Comparison of ENCODE assay signal across 8 mouse cellular contexts in genomic region chr6:119449060-119449499, GRCm38 (mm10). TPM values are rescaled to one million over a fixed set of nuclear protein-coding genes. Genes with fewer than 3 reads are reported as not detected.
DNase-seq lines count a peak whose midpoint lies in the region; ATAC-seq and TF ChIP-seq lines count a peak whose summit lies in the region.

No protein-coding gene starts in this region.

- H3K27ac ChIP-seq in forebrain, embryonic 11.5 days (ENCODE audit: low read depth, low read length), result no peak overlapping the region
- H3K27ac ChIP-seq in hindbrain, embryonic 14.5 days, result no peak overlapping the region
- H3K27ac ChIP-seq in liver, adult 2 months (replicated peaks; ENCODE audit: insufficient read depth, low read depth, low read length), result no peak overlapping the region

- peak; percentile 37; the same call in 1 of the 2 replicates for ATAC-seq in forebrain, embryonic 11.5 days (replicated peaks; ENCODE audit: low FRiP score)
- ATAC-seq in hindbrain, embryonic 14.5 days (ENCODE audit: low FRiP score), result no peak

- peak overlapping the region; percentile 49 for H3K4me2 ChIP-seq in forebrain, embryonic 11.5 days (ENCODE audit: low read depth, low read length, severe bottlenecking)
- peak overlapping the region; percentile 55 for H3K4me2 ChIP-seq in hindbrain, embryonic 14.5 days (replicated peaks)
- peak overlapping the region; percentile 48 for H3K4me2 ChIP-seq in myocyte (ENCODE audit: low read depth)

- no peaks in the 10 kb centered on the region for H3K9me3 ChIP-seq in forebrain, embryonic 11.5 days (ENCODE audit: control insufficient read depth, low read length)
- no peaks in the 10 kb centered on the region for H3K9me3 ChIP-seq in hindbrain, embryonic 14.5 days (ENCODE audit: control insufficient read depth, low read length)

- peak overlapping the region; percentile 17 for H3K4me3 ChIP-seq in forebrain, embryonic 11.5 days (ENCODE audit: low read depth, low read length)
- H3K4me3 ChIP-seq in hindbrain, embryonic 14.5 days (replicated peaks; ENCODE audit: low read length), result peak overlapping the region; percentile 21
- peak overlapping the region; percentile 28 for H3K4me3 ChIP-seq in liver, adult 2 months (ENCODE audit: insufficient read depth, low read depth, low read length)
- H3K4me3 ChIP-seq in myocyte, result no peak overlapping the region

- 2% methylated on average over 22 of the region's 23 CpGs for WGBS in forebrain, embryonic 11.5 days
- WGBS in hindbrain, embryonic 14.5 days, result 5% methylated on average over 23 of the region's 23 CpGs
- 7% methylated on average over 21 of the region's 23 CpGs for WGBS in liver, adult 2 months

- H3K4me1 ChIP-seq in forebrain, embryonic 11.5 days (replicated peaks; ENCODE audit: control insufficient read depth, insufficient read depth, low read length), result peaks cover 13% of the 10 kb centered on the region
- peaks cover 32% of the 10 kb centered on the region for H3K4me1 ChIP-seq in hindbrain, embryonic 14.5 days (replicated peaks; ENCODE audit: control insufficient read depth, insufficient read depth, low read length)
- peaks cover 9% of the 10 kb centered on the region for H3K4me1 ChIP-seq in liver, adult 2 months (ENCODE audit: control insufficient read depth, insufficient read depth, low read length)

- no peak for TF ChIP-seq POLR2A in liver, adult 2 months (IDR thresholded peaks at IDR 0.05; ENCODE audit: extremely low read depth, insufficient read depth, low read length)
- TF ChIP-seq POLR2A in myocyte (IDR thresholded peaks at IDR 0.05; ENCODE audit: insufficient read length, low read depth), result no peak

- TF ChIP-seq CTCF in liver, adult 2 months (IDR thresholded peaks at IDR 0.05; ENCODE audit: low read depth, low read length), result peak; percentile 69

- H3K9ac ChIP-seq in forebrain, embryonic 11.5 days (ENCODE audit: low read length), result peak overlapping the region; percentile 51
- peak overlapping the region; percentile 24; the same call in 1 of the 2 replicates for H3K9ac ChIP-seq in hindbrain, embryonic 14.5 days
- peak overlapping the region; percentile 12 for H3K9ac ChIP-seq in liver, adult 2 months (ENCODE audit: low read depth, low read length)

- no peaks in the 10 kb centered on the region for H3K79me2 ChIP-seq in liver, adult 2 months (ENCODE audit: control insufficient read depth, insufficient read depth, low read length)
- H3K79me2 ChIP-seq in myocyte (ENCODE audit: control insufficient read depth, insufficient read depth), result no peaks in the 10 kb centered on the region

- no peak overlapping the region for H3ac ChIP-seq in myocyte (ENCODE audit: control insufficient read depth, insufficient read length)

- no peaks in the 10 kb centered on the region for H3K27me3 ChIP-seq in forebrain, embryonic 11.5 days (ENCODE audit: control insufficient read depth, insufficient read depth, low read length)
- no peaks in the 10 kb centered on the region for H3K27me3 ChIP-seq in hindbrain, embryonic 14.5 days (ENCODE audit: control insufficient read depth, insufficient read depth, low read length)
- no peaks in the 10 kb centered on the region for H3K27me3 ChIP-seq in liver, adult 2 months (ENCODE audit: control insufficient read depth, insufficient read depth, low read length)
- H3K27me3 ChIP-seq in myocyte (ENCODE audit: control insufficient read depth, insufficient read depth, insufficient read length), result peaks cover 18% of the 10 kb centered on the region

- DNase-seq in cerebellum, adult 18-20 months, result peak; percentile 39 to 42
- no peak for DNase-seq in cerebellum, adult 8-10 months
- DNase-seq in ZHBTc4 (ENCODE audit: low read depth, low spot score), result peak; percentile 95
- DNase-seq in forebrain, embryonic 11.5 days (ENCODE audit: low spot score), result peak; percentile 84
- peak; percentile 44 for DNase-seq in hindbrain, embryonic 14.5 days (ENCODE audit: low spot score)
- peak; percentile 53 for DNase-seq in liver, adult 2 months (ENCODE audit: extremely low read depth, low read depth, low spot score)
- peak; percentile 77 for DNase-seq in thymus, postnatal 4 days

- H3K36me3 ChIP-seq in forebrain, embryonic 11.5 days (ENCODE audit: control insufficient read depth, insufficient read depth, low read length), result no peaks in the 10 kb centered on the region
- no peaks in the 10 kb centered on the region for H3K36me3 ChIP-seq in hindbrain, embryonic 14.5 days (replicated peaks; ENCODE audit: control insufficient read depth, insufficient read depth)
- H3K36me3 ChIP-seq in liver, adult 2 months (ENCODE audit: control insufficient read depth, insufficient read depth, low read length), result no peaks in the 10 kb centered on the region
- H3K36me3 ChIP-seq in myocyte (ENCODE audit: control insufficient read depth, insufficient read depth), result no peaks in the 10 kb centered on the region

TF ChIP-seq in myocyte, 11 proteins besides CTCF, POLR2A, EP300 and RAD21:
- TF ChIP-seq MYOD1 (IDR thresholded peaks at IDR 0.05; ENCODE audit: control insufficient read depth in 1 of 3, insufficient read length in 2 of 3, low read depth in 2 of 3) (no peak), MAX (IDR thresholded peaks at IDR 0.05; ENCODE audit: low read depth) (no peak)

RNA-seq across cellular contexts. Expression of gene Fbxl14, which starts 30.4 kb away (rescaled TPM):
- 5.6 and 6.3 TPM in 2 replicates for polyA plus RNA-seq in forebrain, embryonic 11.5 days (2014; fragmentation: Nextera tagmentation; extraction: Ambion mirVana)
- polyA plus RNA-seq in hindbrain, embryonic 14.5 days (2014; fragmentation: Nextera tagmentation; extraction: Ambion mirVana), result 3.1 and 4.6 TPM in 2 replicates
- total RNA-seq in liver, adult 2 months (2014; rRNA removed), result 5.0 and 7.9 TPM in 2 replicates
- polyA plus RNA-seq in liver, adult 2 months (2012; rRNA removed), result 17.5 and 18.7 TPM in 2 replicates
- 13.1 TPM for polyA plus RNA-seq in myocyte (2012; fragmentation: generic; extraction: Trizol)

RNA-seq across cellular contexts. Expression of gene Adipor2, which starts 31.6 kb away (rescaled TPM):
- 19.9 and 20.6 TPM in 2 replicates for polyA plus RNA-seq in forebrain, embryonic 11.5 days (2014; fragmentation: Nextera tagmentation; extraction: Ambion mirVana)
- polyA plus RNA-seq in hindbrain, embryonic 14.5 days (2014; fragmentation: Nextera tagmentation; extraction: Ambion mirVana), result 27.3 and 27.8 TPM in 2 replicates
- 252 and 306 TPM in 2 replicates for total RNA-seq in liver, adult 2 months (2014; rRNA removed)
- polyA plus RNA-seq in liver, adult 2 months (2012; rRNA removed), result 212 and 246 TPM in 2 replicates
- polyA plus RNA-seq in myocyte (2012; fragmentation: generic; extraction: Trizol), result 47.9 TPM
